Mouse (Mus musculus) cerebellum, adult 2 months (tissue): ENCODE measurements around the gene Myh7b. TPM values are rescaled to one million over a fixed set of nuclear protein-coding genes. Genes with fewer than 3 reads are reported as not detected.
A peak's percentile ranks its signal among the peaks of the same experiment; 100 is the strongest.

Experiments used
- DNase-seq, 2 experiments: peaks; one replicate each; pipeline ENCODE4 v3.0.0; 2021
- H3K27ac ChIP-seq: fragments of 200-500 bp; 2 replicates; pipeline ENCODE4 v1.5.1; 2012; ENCODE audit warnings: low read length, control low read depth, inconsistent platforms; ENCODE audit not compliant: insufficient read depth
- H3K27me3 ChIP-seq: fragments of 200-500 bp; 2 replicates; pipeline ENCODE4 v1.6.1; 2012; ENCODE audit warnings: inconsistent platforms, mild to moderate bottlenecking, low read length, moderate library complexity; ENCODE audit not compliant: control insufficient read depth, insufficient read depth
- H3K4me1 ChIP-seq: fragments of 200-500 bp; 2 replicates; pipeline ENCODE4 v1.6.1; 2011; ENCODE audit warnings: low read length; ENCODE audit not compliant: control insufficient read depth, insufficient read depth
- H3K4me3 ChIP-seq: fragments of 200-500 bp; replicated peaks from 2 replicates; pipeline ENCODE3; 2011; ENCODE audit warnings: mild to moderate bottlenecking, low read depth, low read length, control low read depth; ENCODE audit not compliant: insufficient read depth
- CTCF ChIP-seq: fragments of 200-500 bp; IDR thresholded peaks from 2 replicates; pipeline ENCODE4 v1.5.1; 2011; ENCODE audit warnings: low read depth, mild to moderate bottlenecking, control low read depth, low read length, moderate library complexity, borderline replicate concordance; ENCODE audit not compliant: insufficient read depth
- POLR2A ChIP-seq: fragments of 200-500 bp; IDR thresholded peaks from 2 replicates; pipeline ENCODE4 v1.6.1; 2011; ENCODE audit warnings: low read length, control low read depth, borderline replicate concordance; ENCODE audit not compliant: insufficient read depth
- WGBS: fragments of 180-500 bp; shearing (Covaris S2); methylation state at CpG from one replicate; pipeline ENCODE4 v1.1.7; 2018; 5-methylcytosine and 5-hydroxymethylcytosine counted together
- polyA plus RNA-seq: library from polyadenylated mRNA; depleted of rRNA; stranded (reverse); fragments of >200 nt; gene quantifications from 2 replicates; pipeline ENCODE4 v1.2.3, GENCODE M21; 2012

The Myh7b gene
- polyA plus RNA-seq, 1 experiment = 17.6 TPM

DNA sequence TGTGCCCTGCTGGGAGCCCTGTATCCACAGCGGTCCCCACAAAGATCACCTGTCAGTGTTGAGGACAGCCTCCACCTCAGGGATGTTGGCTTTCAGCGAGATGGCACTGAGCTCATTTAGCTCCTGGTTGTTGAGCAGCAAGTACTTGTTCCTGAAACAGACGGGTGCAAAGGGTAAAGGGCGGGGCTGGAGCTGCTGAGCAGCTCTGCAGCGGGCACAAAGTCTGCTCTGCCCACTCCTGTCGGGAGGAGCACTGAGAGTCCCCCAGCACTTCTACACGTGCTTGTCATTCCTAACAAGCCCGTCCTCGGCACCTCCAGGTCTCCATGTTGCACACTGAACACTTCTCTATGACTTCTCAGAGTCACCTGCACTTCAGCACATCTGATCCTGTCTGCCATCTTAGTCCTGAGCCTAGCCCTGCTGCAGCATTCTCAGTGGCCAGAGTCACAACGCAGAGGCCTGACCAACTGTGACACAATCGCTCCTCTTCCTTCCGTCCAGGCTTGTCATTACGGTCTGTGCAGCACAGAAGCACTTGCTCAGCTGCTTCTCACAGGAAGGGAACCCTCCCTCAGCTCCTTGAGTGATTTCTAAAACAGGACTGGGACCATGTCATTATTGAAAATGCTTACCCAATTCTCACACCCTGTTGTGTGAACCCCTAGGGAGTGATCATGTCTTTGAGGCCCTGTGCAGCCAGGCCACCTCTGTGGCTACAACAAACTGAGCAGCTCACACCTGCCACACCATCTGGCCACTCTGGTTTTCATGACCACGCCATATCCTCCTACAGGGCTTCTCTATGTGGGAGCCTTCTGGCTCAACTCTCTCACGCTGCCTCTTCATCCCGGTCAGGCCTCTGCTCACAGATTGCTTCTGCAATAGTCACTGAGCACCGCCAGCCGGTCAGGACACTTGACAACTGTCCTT, 30.8 kb downstream of the Myh7b start:
- peak; percentile 57 to 66 for DNase-seq
- H3K27me3 ChIP-seq = no peaks in the 10 kb centered on the region
- peaks cover 53% of the 10 kb centered on the region for H3K4me1 ChIP-seq
- peak overlapping the region; percentile 52 for H3K27ac ChIP-seq
- no peak overlapping the region for H3K4me3 ChIP-seq
- 32% methylated on average over 18 of the region's 18 CpGs for WGBS
- TF ChIP-seq CTCF = no peak
- no peak for TF ChIP-seq POLR2A

DNA sequence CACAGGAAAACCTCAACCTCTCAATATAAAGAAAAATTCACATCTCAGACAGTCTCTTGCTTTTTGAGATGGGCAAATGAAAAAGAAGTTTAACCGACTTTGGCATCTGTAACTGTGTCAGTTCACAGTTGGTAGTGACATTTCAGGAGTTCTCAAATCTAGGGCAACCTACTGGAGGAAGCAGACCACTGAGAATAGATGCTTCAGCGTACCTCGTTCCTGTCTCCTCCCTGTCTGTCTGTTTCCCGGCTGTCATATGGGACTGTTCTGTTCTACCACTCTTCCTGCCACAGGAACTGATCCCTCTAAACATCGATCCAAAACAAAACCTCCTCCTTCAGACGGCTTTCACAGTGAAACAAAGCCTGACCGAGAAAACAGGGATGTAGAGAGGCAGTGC, 34.7 kb downstream of the Myh7b start:
- Histone ChIP-seq H3K27me3 (no peaks in the 10 kb centered on the region), H3K4me3 (no peak overlapping the region), H3K4me1 (peaks cover 32% of the 10 kb centered on the region), H3K27ac (peak overlapping the region; percentile 72)
- TF ChIP-seq CTCF (no peak), POLR2A (no peak)
- peak; percentile 39 to 64 for DNase-seq
- 10% methylated on average over 7 of the region's 7 CpGs for WGBS

DNA sequence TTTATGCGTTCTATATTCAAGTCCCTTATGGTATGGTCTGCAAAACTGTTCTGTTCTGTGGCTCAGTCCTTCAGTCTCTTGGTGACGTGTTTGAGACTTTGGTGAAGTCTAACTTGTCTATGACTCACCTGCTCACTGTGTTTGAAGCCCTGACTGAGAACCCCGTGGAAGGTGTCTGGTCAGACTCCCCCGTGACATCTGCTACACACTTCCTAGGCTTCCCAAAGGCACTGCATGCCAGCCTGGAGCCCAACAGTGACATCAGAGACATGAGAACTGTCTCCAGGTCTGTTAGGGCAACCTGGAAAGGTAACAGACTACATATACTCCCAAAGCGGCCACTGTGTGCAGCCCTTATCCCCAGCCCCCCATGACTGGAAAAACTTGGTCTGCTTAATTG, 41.6 kb downstream of the Myh7b start:
- Histone ChIP-seq H3K4me1 (no peaks in the 10 kb centered on the region), H3K27ac (no peak overlapping the region), H3K4me3 (no peak overlapping the region), H3K27me3 (no peaks in the 10 kb centered on the region)
- WGBS = 60% methylated on average over 5 of the region's 5 CpGs
- DNase-seq = no peak
- TF ChIP-seq POLR2A (no peak), CTCF (no peak)

DNA sequence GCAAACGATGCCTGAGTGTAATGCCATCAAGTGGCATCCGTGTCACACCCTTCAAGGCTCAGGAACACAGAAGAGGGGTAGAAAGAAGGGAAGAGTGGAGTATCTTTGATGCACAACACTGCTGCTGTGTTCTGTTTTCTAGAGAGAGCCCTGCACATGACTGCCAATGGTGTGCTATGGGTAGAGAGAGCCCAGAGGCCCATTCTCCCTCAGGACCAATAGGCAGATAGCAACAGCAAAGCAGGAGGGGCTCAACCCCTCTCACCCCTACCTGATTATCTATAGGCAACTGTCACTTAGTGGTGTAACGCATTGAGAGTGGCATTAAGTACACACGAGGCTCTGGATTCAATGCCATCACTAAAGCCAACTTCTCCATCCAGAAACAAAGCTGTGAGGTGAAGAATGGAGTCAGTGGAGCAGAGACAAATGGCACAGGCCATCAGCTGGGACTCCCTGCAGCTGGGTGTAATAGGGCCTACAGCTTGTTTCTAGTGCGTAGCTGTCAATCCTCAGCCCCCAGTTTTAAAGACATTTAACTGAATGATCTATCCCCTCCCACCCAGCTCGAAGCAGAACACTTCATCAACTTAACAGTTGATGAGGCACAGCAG, 44.9 kb downstream of the Myh7b start:
- TF ChIP-seq CTCF (no peak), POLR2A (no peak)
- H3K27ac ChIP-seq = no peak overlapping the region
- no peak for DNase-seq
- H3K27me3 ChIP-seq = no peaks in the 10 kb centered on the region
- no peak overlapping the region for H3K4me3 ChIP-seq
- no peaks in the 10 kb centered on the region for H3K4me1 ChIP-seq
- WGBS = 47% methylated on average over 6 of the region's 6 CpGs

DNA sequence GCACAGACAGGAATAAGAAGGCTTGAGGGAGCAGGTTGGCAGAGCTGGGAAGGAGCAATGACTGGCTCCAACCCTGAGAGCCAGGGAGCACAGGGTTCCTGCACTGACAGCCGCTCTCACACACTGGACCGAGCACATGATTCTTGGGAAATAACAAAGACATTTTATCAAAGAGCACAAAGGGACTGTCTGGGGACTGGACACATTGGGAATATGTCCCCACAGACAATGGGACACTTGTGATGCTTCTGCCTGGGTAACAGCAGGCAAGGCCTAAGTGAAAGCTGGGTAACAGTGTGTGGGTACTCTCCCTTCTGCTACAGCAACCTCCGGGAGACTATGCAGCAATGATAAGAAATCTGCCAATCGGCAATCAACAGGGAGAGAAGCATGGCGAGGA, 51.4 kb downstream of the Myh7b start:
- no peaks in the 10 kb centered on the region for H3K4me1 ChIP-seq
- no peak overlapping the region for H3K27ac ChIP-seq
- 85% methylated on average over 5 of the region's 5 CpGs for WGBS
- peak in 1 of 2 experiments; percentile 29 for DNase-seq
- H3K4me3 ChIP-seq = no peak overlapping the region
- no peaks in the 10 kb centered on the region for H3K27me3 ChIP-seq
- TF ChIP-seq CTCF = no peak
- no peak for TF ChIP-seq POLR2A

DNA sequence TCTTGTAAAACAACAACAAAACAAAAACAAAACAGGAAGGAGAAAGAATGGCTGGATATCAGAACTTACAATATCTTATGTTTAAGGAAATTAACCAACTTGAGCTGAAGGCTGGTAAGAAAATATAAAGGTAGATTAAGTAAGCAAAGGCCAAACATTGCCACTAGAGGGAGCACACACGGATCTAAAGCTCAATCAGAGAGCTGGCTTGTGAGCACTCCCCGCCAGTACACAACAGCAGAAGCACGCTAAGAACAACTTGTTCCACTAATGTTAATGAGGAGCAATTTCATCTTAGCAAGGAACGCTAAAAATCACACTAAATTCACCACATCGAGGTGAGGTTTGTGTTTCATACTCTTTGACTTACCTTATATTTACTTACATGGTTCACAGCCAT, 52.1 kb downstream of the Myh7b start:
- Histone ChIP-seq H3K4me1 (no peaks in the 10 kb centered on the region), H3K4me3 (no peak overlapping the region), H3K27me3 (no peaks in the 10 kb centered on the region), H3K27ac (no peak overlapping the region)
- TF ChIP-seq POLR2A = no peak
- peak; percentile 65 for TF ChIP-seq CTCF
- 11% methylated on average over 5 of the region's 5 CpGs for WGBS
- DNase-seq = peak; percentile 55 to 62

DNA sequence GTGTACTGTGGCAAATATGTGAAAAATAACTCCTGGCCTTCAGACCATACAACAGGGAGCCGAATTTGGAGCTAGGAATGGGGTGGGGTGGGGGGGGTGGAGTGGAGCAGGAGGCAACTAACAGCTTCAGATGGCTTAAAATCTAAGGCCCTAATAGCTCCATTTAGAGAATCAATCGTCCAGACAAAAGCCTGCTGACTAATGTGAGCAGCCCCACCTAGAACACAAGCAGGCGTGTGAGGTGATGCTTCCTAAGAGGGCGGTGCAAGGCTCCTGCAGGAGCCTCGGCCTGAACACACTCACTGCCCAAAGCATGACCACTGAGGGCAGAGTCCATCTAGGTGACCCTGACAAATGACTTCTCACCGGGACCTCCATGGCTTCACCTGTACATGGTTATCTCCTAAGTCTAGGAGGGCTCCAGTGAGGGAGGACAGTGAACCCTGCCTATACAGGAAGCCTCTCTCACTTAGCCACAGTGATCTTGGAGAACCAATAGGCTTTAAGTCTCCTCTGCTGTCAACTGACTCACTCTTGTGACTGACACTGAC, 53.0 kb downstream of the Myh7b start:
- no peaks in the 10 kb centered on the region for H3K27me3 ChIP-seq
- no peaks in the 10 kb centered on the region for H3K4me1 ChIP-seq
- no peak for TF ChIP-seq CTCF
- no peak for TF ChIP-seq POLR2A
- no peak overlapping the region for H3K4me3 ChIP-seq
- no peak for DNase-seq
- H3K27ac ChIP-seq = no peak overlapping the region
- 90% methylated on average over 6 of the region's 6 CpGs for WGBS

DNA sequence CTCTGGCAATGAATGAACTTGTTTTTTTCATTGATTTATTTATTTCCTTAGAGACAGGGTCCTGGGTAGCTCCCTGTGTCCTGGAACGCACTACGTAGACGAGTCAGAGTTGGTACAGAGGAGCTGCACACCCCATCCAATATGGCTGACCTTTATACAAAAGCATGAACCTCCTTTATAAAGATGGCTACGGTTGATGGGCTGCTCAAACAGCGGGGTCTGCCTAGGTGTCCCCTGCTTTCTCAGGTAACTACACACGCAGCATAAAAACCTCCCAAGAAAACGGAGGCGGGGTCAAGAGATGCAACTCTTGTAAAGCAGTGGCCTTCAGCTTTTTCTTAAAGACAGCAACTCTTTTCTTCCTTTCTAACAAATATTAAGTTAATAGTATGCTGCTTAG, 56.9 kb downstream of the Myh7b start:
- 94% methylated on average over 8 of the region's 8 CpGs for WGBS
- H3K4me1 ChIP-seq = peaks cover 2% of the 10 kb centered on the region; the same call in 1 of the 2 replicates
- TF ChIP-seq POLR2A = no peak
- TF ChIP-seq CTCF = no peak
- no peaks in the 10 kb centered on the region for H3K27me3 ChIP-seq
- DNase-seq = no peak
- H3K4me3 ChIP-seq = no peak overlapping the region
- H3K27ac ChIP-seq = no peak overlapping the region
